Mouse (Mus musculus): Measurements from ENCODE around the gene Trhr2.

Gene Trhr2

DNA sequence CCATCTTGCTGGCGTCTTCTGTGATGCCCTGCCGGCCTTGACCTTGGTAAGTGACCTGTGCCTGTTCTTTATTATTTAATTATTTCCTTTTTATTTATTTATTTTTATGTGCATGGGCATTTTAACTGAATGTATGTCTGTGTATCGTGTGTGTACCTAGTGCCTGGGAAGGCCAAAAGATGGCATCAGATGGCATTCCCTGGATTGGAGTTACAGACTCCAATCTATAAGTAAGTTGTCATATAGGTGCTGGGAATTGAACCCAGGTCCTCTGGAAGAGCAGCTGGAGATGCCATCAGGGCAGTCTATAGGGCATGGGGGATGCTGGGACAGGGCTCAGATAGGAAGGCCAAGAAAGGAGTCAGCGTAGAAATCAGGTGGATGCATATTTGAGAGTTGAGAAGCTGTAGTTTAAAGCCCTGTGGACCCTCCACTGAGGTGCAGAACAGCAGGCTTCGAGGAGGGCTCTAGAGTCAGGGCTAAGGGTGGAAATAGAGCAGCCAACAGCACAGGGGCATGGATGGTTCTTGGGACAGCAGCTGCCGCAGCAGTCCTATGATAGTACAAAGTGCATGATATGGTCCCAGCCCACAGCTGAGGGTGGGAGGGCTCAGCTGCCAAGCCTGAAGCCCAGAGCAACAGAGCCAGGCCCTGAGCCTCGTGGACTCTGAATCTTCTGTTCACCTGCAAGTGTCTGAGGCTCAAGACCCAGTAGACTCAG is at the start of gene Trhr2:
TSS of gene Trhr2 (minus strand) at position 51 of the 721 bp plus-strand sequence.
- DNase-seq (ENCODE audit: low spot score in 2 of 2): no peak

DNA sequence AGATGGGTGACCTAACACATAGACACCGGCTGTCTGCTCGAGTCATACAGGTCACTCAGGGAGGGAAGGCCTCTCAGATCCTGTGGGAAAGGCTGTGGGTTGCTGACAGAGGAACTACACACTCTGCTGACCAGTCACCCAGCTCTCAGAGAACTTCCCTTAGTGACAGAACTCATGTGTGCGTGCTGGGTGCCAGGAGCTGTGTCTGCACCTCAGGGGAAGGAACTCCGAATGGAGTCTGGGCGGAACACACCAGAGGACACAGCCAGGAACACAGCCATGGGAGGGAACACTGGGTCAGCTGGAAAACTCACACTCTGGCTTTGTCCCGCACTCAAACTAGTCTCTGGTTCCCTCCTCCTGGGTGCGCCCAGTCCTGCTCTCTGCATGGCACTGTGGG is 47.1 kb upstream of the Trhr2 start:
- DNase-seq (ENCODE audit: low spot score in 2 of 2): no peak

DNA sequence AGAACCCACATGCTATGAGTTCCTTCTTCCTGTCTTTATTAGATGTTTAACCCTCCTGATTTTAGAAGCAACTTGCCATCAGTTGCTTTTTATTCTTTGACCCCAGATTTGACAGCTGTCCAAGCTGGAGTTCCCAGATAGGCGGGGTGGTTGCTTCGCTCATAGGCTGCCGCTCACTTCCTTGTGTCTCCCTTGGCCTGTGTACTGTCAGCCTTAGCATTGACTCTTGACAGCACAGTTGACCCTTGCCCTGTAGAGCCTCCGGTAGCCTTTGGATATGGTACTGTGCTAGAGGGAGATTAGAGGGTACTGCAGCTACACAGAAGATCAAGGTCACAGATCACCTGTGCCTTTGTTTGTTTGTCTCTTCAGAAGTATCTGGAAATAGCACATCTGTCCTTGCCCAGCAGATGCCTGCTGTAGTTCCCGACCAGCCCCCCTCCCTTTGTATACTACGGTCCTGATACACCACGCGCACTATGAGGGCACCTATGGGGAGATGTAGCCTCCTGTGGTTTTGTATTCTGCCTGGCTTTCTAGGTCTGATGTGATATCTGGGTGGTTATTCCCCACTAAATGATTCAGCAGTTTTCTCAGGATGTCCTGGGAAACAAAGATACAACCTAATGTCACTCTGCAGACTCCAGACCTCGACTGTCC is 44.7 kb upstream of the Trhr2 start:
- no peak for DNase-seq (ENCODE audit: low spot score in 2 of 2)

DNA sequence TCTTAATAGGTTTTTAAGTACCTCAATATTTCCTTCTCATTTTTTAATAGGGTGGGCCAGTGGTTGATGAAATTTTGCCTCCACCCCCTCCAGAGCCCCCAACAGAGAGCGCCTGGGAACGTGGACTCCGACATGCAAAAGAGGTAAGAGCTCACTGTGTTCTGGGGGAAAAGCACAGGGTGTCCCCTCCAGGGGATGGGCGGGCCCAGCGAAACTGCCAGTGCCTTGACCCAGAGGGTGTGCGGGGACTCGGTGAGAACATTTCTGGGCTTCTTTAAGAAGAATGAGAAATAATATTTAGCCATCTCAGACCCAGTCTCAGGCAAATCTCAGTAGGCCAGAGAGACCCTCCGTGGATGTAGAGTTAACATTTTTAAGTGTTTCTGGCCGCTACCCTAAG is 37.6 kb upstream of the Trhr2 start:
- no peak for DNase-seq (ENCODE audit: low spot score in 2 of 2)

DNA sequence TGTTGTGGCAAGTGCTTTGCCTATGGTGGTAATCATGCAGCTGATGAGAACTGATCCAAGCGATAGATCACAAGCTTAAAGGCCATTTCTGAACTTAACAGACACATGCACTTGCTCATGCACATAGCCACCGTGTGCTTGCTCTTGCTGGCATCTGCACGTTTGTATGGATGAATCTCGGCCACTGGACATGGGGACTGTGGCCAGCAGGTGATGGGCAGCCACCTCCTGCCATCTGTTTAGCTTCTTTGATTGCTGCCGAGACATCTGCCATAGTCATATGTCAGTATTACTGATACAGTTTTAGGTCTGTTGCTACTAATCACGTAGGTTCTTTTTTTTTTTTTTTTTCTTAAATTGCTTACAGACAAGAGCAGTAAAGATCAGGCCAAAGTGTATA is 34.7 kb upstream of the Trhr2 start:
- DNase-seq (ENCODE audit: low spot score in 2 of 2): no peak

DNA sequence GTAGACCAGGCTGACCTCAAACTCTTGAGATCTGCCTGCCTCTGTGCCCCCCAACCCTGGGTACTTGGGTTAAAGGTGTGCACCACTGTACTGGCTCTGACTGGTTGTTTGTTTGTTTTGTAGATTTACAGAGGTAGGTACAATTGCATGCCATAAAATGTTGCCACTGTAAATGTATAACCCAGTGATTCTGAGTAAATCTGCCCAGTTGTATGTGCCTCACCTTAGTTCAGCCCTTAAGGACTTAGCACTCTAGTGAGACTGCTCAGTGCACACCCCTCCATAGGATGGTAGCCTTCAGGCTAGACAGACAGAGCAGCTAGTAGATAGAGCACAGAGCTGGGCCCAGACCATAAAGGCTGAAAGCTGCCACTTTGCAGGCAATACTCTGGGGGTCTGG is 33.2 kb upstream of the Trhr2 start:
- DNase-seq (ENCODE audit: low spot score in 2 of 2): no peak

DNA sequence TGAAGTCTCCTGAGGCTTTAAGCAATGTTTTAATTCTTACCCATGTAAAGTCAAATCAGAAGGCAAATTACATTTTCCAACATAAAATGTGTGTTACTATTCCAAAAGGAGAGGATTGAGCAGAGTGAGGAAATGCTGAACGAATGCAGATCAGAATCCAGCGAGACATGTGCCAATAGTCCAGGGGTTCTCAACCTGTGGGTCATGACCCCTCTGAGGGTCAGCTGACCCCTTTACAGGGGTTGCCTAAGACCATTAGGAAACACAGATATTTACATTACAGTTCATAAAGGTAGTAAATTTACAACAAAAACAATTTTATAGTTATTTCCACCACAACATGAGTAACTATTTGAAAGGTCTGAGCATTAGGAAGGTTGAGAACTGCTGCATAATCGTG is 30.2 kb upstream of the Trhr2 start:
- DNase-seq (ENCODE audit: low spot score in 2 of 2): no peak

DNA sequence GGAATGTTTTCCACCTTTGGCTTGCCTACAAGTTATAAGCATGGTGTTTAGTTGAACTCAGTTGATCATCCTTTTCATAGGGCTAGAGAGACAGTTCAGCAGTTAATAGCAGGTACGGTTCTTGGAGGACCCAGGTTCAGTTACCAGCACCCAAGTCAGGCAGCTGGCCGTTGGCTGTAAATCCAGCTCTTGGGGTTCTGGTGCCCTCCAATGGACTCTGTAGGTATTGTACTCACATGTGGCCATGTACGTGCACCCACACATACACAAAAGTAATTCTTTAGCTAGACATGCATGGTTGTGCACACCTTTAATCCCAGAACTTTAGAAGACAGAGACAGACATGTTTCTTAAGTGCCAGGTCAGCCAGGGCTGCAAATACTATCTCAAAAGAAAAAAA is 28.8 kb upstream of the Trhr2 start:
- no peak for DNase-seq (ENCODE audit: low spot score in 2 of 2)

DNA sequence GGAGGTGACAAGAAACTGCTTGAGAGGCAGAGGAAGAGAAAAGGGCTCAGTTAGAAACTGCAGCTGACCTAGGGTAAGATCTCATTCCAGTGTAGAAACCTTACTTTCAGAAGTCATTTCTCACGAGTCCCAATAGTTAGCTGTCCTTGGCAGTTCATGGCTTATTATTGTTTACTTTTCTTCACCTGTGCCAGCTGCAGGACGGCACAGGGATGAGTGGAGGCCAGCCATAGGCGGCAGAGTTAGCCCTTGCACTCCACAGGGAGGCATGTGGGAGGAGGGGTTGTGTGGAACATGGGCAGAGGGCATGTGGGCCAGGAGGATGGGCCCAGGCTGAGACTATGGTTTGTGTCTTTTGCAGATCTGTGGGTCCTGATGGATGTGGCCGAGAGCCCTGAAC is 22.5 kb upstream of the Trhr2 start:
- DNase-seq (ENCODE audit: low spot score in 2 of 2): no peak

DNA sequence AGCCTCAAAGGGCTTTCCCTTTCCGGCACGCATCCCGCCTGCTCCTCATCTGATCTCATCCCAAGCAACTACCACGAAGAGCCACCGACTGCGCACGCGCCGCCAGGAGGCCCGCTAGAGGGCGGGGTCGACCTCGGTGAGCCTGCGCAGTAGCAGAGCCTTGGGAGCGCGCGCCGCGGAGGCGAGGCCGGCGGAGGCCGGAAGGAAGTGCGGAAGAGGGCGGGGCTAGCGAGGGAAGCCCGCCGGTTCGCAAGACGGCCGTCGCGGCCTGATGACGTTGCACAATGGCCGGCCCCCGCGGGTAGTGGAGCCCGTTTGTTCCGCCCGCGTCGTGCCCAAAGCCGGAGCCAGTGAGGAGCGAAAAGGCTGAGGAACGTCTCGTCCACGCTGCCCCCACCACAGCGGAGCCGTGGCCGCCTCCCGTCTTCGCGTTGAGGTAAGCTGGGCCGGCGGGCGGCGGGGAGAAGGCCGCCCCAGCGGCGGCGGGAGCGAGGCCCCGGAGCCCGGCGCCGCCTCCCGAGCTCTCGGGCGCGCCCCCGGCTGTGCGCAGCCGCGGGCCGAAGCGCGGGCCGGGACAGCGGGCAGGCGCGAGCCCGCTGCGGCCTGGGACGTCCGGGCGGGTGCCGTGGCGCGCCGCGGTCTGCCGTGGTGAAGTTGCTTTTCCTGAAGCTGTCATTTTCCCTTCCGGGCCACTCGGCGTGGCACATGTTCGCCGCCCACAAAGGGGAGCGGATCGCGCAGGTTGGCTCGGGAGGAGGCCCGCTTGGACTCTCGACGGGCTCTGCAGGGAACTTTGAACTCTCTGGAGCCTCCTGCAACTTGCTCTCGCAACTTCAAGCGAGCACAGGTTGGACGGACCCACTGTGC is 16.1 kb upstream of the Trhr2 start, which contains the start of gene Zc3h18:
TSS of gene Zc3h18 (plus strand) at position 245 of the 867 bp plus-strand sequence.
- peak; percentile 99 to 100 for DNase-seq (ENCODE audit: low spot score in 2 of 2)

DNA sequence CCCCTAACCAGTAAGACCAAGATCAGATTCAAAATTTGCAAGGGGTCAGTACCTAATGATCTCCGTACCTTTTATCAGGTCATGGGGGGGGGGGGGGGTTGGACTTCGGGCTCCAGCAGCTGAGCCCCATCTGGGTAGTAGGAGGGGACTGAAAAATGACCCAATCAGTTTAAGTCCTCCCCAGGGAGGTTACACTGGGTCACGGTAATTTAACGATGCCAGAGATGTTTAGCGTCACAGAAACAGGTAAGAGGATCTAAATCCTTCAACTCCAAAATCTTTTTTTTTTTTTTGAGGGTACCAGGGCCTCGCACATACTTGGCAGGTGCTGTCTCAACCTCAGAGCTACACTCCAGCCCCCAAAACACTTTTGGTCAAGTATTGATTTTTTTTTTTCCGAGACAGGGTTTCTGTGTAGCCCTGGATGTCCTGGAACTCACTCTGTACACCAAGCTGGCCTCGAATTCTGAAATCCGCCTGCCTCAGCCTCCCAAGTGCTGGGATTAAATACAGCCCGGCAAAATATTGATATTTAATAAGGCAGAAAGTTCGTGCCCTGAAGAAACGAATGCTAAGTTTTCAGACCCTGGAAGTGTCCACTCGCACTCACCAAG is 15.3 kb upstream of the Trhr2 start:
- DNase-seq (ENCODE audit: low spot score in 2 of 2): no peak

DNA sequence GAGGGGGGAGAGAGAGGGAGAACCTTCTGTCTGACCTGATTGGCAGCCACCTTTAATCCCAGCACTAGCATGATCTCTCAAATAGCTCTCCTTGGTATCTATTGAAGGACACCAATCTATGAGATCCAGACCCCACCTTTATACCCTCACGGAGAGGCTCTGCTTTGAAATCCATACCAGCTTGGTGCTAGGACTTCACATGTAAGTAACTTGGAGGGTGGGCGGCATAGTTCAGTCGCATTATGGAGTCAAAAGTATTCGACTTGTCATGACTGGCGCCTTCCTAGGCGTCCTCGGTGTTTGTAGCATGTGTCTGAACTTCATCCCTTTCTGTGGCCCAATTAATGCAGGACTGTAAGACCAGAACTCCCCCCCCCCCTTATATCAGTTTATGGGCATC is 14.8 kb upstream of the Trhr2 start:
- no peak for DNase-seq (ENCODE audit: low spot score in 2 of 2)

DNA sequence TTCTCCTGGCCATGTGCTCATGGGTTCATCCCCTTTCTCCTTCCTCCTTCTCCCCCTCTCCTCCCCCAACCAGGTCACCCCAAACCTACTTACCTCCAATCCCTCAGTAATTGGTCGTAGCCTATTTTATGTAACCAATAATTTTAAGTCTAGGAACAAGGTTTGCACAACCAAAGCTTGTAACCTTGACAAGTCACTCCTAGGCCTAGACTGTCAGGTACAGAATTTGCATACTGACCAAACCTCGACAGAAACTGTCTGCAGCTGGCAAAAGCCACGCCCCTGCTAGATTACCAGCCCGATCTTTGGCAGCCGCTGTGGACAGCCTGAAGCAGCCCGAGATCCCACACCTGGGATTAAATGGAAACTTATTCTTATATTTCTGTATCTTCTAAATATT is 11.2 kb upstream of the Trhr2 start:
- no peak for DNase-seq (ENCODE audit: low spot score in 2 of 2)

DNA sequence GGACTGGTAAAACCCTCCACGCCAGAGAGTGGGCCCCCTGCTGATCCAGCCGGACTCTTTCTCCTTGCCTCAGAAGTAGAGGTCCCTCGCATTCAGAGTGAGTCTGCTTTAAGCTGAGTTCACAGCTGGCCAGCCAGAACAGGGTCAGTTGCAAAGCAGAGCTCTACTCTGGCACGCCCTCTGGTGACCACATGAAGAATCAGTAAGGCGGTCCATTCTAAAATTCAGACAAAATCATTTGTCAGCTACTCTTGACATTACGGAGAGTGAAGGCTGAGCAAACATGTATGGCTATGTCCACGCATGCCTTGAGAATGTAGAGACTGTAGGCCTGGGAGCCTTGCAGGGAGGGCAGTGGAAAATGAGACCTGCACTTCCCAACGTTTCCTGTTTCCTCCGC is 9.1 kb upstream of the Trhr2 start:
- DNase-seq (ENCODE audit: low spot score in 2 of 2): peak in 1 of 2 experiments; percentile 51

DNA sequence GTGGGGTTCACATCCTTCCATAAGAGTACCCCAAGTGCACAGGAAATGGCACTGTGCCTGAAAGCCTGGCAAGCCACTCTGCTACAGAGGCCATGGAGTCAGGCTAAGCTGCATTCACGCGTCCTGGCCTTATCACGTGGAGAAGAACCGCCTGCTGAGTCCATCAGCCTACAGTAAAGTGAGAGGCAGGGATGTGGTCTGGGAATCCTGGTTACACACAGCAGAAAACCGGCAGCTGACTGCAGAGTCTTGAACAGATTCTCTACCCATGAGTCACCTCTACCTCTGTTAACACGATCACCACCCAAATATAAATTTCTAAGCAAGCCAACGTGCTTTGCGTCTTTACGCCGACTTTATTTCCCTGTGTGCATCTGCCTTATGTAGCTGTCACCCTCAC is 7.9 kb upstream of the Trhr2 start:
- DNase-seq (ENCODE audit: low spot score in 2 of 2): no peak

DNA sequence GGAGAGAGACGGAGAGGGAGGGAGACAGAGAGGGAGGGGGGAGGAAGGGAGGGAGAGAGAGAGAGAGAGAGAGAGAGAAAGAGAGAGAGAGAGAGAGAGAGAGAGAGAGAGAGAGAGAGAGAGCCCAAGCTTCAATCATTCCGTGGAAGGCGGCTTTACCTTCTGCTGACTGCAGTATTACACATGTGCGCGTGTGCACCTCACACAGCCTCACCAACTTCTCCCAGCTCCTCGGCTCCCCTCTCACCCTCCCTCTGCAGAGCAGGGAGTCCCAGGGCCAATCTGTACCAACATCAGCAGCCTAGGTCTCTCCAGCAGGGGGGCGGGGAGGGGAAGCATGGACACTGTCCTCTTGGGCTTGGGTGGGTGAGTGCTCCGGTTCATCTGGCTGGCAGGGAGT is 2.4 kb upstream of the Trhr2 start:
- no peak for DNase-seq (ENCODE audit: low spot score in 2 of 2)

DNA sequence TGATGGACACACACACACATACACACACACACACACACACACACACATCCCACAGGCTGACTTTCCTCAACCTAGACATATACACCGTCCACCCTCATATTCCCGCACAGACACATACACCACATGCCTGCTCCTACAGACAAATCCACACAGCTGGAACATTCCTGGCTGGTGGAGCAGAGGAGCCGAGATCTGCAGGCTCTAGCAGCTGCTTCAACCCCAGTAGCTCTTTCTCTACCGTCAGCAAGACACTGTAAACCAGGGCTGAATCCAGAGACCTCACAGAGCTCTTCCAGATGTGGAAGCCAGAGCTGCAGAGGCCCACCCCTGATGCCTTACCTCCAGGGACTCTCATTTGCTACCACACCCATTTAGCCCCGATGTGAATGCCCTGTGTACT is 1.7 kb upstream of the Trhr2 start:
- DNase-seq (ENCODE audit: low spot score in 2 of 2): no peak

DNA sequence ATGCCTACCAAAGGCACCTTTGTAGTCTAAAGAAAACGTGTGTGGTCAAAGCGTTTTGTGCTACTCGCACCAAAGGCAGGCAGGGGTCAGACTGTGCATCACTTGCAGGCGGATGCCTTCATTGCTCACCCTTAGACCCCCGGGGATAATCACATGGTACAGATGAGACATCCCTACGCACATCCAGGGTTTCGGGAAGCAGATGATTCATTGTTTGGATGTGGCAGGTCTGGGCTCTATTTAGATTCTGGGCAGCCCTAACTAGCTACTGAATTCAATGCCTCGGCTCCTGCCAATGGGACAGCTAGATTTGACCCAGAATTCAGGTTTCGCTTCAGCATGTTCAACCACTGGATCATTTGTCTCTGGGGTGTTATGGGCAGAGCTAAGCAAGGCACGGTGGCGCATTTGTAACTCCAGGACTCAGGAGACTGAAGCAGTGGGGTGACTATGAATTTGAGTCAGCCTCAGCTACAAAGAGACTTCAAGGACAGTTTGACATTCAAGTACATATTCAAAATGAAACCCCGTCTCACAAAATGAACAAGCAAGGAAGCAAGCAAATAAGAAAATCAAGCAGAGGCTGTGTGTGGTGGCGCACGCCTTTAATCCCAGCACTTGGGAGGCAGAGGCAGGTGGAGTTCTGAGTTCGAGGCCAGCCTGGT is 1.3 kb downstream of the Trhr2 start:
- no peak for DNase-seq (ENCODE audit: low spot score in 2 of 2)

DNA sequence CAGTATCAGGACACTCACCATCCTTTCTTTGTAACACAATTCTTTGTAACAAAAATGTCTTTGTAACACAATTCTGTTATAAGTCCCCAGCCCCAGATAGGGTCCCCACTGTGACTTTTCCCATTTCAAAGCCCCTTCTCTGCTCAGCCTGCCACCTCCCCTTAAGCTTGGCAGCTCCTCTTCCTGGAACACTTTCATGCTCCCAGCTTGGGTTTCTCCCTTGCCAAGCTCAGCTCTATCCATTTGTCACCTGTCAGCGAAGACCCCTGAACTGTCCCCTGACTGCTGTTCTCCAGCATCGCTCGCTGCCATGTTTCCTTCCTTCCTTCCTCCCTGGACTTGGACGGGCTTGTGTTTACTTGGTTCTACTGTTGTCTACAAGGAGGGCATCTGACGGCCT is 2.9 kb downstream of the Trhr2 start:
- DNase-seq (ENCODE audit: low spot score in 2 of 2): no peak

DNA sequence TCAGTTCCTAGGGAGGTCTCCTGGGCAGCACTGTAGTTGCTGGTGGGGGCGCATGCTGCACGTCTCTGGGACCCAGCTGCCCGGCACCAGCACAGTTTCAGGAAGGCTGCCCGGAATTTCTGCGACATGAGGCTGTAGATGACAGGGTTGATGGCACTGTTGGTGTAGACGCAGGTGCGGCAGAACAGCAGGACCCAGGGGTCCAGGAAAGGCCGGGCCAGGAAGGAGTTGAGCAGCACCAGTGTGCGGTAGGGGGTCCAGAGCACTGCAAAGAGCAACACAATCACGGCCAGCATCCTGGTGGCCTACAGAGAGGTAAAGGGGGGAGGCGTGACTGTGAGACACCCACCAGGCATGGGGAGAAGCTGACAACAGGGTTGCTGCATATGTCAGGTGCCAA is 3.3 kb downstream of the Trhr2 start:
- no peak for DNase-seq (ENCODE audit: low spot score in 2 of 2)

Measured in frontal cortex, postnatal 10 days (tissue).